Mouse (Mus musculus) neural tube, embryonic 10.5 days (tissue): ENCODE results near the gene Tnfrsf8.
"Not testable (repeated sequence)": the region's sequence is repeated elsewhere in the genome, so short reads cannot be mapped to it uniquely, and the experiment has no call there.

Source experiments
- DNase-seq: peaks from one replicate; pipeline ENCODE4 v3.0.0-alpha.2; 2017; ENCODE audit warnings: low spot score; ENCODE audit errors: extremely low spot score

Gene Tnfrsf8

DNA sequence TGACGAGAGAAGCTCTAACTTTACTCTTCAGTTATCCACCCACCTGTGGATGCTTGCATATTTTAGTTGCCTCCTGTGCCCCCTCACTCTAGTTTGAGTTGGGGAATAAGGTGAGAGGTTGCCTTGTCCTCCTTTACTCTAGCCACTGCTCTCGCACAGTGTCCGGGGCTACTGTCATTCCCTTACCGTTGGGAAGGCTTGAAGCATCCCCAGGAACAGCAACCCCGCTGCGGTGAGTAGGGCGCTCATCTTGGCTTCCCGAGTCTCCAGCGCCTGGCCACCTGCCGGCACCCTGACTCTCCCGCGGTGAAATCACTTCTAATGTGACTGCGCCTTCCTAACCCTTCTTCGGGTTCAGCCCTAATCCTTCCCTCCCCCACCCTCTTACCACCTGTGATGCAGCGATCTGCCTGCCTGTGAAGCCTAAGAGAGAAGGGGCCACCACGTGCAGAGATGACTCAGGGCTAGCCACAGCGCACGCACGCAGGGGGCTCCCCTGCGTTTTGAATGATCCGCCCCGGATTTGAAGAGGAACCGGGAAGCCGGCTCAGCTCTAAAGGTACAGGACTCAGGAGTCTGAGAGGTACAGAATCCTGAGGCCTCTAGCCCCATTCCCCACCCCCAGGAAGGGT is at the start of gene Tnfrsf8:
TSS of gene Tnfrsf8 (minus strand) at position 329 of the 632 bp plus-strand sequence.
- DNase-seq, result no peak

DNA sequence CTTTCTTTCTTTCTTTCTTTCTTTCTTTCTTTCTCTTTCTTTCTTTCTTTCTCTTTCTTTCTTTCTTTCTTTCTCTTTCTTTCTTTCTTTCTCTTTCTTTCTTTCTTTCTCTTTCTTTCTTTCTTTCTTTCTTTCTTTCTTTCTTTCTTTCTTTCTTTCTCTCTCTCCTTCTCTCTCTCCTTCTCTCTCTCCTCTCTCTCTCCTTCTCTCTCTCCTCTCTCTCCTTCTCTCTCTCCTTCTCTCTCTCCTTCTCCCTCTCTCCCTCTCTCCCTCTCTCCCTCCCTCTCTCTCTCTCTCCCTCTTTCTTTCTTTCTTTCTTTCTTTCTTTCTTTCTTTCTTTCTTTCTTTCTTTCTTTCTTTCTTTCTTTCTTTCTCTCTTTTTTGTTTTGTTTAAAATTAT is 46.7 kb upstream of the Tnfrsf8 start:
- DNase-seq, result not testable (repeated sequence)

DNA sequence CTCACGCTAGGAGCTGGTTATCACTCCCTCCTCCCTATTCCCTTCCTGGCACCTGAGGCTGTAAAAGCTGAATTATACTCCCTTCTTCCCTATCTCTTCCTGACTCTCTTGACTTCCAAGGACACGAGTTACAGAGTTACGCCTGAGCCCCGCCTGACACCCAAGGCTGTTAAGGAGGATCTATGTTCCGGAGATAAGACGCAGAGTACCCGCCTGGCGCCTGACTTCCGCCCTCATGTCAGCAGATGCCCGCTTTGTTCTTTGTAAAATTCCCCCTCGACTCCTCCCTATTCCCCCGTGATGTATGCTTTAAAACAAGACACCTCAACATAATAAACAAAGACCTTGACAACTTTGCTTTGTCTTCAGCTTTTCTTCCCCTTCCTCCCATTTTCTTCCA is 46.1 kb upstream of the Tnfrsf8 start:
- peak; percentile 34 for DNase-seq

DNA sequence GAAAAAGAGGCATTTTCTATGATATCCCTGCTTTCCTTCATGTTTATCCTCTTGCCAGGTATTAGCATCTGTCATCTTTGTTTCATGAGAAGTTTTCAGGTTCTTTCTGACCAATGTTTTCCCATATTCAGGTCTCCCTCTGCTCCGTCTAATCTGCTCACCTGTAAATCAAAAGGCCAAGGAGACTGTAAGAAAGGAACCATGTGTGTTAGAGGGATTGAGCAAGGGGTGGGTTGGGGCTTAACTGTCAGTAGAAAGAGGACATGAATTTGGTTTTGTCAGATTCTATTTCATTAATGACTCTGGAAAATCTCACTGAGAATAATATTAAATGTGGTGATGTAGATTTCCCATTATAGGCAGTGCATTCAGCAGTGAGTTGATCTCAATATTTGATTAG is 45.6 kb upstream of the Tnfrsf8 start:
- DNase-seq, result no peak

DNA sequence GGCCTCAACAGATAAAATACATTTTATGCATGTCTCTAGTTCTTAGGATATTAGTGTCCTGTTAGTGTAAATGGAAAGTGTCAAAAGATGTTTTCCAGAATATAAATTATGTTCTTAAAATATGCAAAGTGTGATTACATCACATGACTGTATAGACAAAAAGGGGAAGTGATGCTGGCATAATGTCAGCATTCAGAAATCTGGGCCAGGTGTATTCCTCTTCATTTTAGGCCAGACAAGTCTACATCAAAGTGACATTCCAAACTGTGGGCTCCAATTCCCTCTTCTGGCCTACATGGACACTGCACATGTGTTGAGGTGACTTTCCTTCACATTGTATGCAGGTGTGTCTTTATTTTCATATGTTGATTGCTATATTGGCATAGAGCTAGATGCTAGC is 41.3 kb upstream of the Tnfrsf8 start:
- DNase-seq, result no peak

DNA sequence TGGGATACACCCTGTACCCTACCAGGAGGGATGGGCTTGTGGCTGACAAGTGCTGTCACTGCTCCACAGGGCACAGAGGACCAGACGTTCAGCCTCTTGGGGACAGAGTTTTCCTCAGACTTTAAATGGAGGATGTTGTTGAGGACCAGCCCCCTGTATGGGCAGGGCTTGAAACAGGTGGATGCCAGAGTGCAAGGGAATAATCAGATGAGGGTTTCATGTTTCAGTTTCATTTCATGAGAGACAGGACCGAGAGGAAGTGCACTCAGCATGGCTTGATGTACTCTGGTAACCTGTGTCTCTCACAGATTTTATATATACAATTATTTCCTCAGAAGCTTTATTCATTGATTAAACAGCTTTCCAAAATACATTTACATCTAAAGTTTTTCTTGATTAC is 38.9 kb upstream of the Tnfrsf8 start:
- DNase-seq, result no peak

DNA sequence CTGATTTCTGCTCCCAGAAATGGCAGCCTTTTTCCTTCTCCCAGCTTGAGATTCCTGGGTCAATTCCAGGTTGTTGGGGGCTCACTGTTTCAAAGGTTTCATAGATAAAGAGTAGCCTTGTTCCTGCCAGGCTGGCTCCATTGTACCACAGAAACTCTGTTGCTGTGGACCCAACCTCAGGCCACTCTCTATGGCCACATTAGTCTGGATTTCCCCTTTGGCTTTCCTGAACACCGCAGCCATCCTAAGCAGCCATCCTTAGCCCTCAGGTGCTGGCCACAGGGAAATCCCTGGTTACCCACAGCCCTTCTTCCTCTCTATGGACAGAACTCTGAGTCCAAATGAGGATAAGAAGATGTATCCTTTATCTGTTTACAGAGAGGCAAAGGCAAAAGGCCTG is 30.0 kb upstream of the Tnfrsf8 start:
- no peak for DNase-seq

DNA sequence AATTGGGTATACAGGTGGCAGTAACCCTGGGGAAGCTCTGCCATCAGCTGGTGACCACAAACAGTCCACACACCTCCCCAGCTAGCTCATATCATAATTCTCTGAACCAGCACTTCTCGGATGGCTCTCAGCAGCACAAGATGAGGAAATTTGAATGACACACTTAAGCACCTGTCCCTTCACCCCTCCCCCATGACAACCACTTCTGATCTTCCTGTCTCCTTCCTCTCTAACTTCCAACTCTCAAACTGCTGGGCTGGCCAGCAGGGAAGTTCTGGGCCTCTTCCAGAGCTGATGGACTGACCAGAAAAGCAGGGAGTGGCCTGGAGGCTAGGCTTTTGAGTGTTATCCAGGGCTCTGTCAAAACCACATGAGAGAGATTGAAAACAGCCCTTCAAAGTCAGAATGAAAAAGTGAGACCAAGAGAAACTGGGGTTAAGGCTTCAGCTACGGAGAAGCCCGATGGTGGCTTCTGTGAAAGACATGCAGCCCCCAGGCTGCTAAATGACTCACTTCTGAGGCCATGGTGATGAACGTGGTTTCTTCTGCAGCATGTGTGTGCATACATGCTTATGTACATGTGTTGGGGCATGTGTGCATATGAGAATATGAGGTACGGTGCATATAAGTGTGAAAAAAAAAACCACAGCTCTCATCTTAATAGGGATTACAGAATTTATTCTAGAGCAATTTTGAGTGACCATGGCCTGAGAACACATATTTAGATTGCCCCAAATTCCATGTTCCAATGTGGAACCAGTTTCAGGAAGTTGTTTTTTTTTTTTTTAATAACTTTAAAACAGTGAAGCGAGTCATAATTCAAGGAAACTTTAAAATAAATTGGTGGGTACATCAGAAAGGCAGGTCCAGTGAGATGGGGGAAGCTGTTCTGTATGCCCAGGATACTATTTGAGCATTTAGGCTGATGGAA is 27.2 kb upstream of the Tnfrsf8 start:
- DNase-seq, result no peak

DNA sequence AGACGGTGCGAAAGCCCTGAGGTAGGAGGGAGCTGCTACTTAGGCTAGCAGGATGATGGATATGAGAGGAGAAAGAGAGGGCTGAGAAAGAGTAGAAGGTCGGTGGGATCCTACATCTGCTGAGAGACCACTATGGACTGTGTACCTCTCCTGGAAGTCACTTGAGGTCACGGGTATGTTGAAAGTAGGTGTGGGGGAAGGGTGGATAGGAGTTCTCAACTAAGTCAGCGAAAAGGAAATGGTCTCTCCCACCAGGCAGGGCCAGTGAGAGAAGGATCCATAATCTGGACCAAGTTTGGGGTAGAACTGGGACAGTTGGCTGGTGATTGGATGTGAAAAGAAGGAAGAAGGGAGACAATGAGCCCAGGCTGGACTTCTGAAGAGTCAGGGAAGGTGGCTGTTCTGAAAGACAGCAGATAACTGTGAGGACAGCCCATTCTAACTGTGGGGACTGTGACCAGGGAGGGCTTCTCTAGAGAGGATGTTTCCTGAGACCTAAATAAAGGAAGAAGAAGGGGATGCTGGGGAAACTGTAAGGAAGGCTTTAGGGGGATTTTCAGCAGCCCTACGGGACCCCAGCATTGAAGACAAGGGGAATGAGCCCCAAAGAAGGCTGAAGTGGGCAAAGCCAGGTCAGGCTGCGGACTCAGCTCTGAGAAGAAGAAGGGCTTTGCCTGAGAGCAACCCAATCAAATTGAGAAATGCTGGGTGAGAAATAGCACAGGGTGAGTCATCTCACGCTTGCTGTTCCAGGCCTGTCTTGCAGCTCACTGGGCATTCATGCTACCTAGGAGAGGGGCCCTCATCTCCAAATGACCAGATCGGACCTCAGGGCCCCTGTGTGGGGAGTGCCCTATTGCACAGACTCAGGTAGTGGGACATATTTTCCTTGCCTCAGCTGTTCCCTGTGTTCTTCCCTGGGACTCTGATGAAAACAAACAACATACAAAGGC is 23.2 kb upstream of the Tnfrsf8 start:
- no peak for DNase-seq

DNA sequence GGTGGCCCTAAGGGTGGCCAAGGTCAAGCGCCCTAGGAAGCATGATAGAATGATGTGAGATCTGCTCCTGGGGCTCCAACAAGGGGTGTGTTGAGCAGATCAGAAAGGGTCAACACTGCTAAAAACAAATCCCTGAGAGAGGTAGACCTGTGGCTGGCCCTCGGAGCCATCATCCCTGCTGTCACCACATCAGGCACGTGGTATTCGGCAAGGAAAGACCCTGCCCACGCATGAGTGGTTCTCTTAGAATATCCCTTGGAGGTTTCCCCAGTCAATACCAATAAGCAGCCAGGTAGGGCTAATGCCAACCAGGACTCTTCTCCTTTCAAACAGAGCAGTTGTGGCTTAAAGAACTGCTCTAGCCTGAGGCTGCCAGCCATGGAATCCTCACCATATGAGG is 21.6 kb upstream of the Tnfrsf8 start:
- DNase-seq, result no peak

DNA sequence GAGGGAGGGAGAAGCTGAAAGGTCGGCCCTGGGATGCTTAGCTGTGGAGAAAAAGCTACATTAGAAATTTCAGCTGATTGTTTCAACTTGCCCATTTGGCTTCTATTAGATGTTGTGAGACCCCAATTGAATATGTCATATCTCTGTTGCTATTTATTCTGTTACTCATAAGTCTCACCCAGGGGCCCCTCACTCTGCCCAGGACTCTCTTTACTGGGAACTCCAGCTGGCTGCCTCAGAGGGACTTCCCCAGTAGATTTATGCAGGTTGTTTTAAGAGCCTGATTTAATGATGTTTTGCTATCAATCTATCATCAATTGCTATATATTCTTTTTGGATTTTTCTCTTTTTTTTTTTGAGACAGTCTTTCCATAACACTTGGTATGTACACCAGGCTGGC is 21.1 kb upstream of the Tnfrsf8 start:
- no peak for DNase-seq

DNA sequence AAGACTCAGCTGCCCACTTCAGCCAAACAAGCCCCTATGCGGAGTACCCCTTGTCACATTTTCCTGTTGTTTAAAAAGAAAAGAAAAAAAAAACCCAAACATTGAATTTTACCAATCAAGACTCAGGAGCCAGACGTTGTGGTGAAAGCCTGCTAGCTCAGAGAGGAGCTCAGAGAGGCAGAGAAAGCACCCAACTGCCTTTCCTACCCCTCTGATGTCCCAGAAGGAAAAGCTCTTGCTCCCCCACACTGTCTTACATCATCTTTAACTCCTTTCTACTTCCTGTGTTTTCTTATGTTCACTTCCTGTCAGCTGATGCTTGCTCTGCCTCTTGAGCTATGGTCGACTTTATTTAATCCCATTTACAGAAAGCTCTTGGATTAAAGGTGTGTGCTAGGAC is 8.7 kb upstream of the Tnfrsf8 start:
- DNase-seq, result no peak

DNA sequence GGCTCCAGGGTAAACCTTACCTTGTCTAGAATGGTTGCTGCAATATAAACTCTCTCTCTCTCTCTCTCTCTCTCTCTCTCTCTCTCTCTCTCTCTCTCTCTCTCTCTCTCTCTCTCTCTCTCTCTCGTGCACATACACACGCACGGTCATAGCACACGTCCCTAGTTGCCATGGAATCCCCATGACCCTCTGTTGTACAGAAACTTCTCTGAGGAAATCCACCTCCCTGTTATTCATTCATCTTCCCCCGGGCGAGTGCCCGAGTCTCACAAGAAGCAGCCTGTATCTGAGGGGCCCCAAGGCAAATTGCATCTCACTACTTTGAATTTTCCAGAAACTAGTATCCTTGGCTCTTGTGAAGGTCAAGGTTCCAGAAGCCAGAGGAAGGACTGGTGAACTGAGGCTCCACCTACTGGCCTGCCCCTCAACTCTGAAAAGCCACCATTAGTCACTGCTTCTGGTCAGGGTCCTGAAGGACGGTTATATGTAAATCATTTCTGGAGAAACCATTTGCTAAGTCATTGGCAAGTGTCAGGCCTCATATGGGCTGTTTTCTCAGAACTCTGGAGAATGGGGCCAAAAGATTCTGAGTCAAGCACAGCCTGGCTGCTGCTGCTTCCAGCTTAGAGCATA is 8.1 kb upstream of the Tnfrsf8 start:
- no peak for DNase-seq

DNA sequence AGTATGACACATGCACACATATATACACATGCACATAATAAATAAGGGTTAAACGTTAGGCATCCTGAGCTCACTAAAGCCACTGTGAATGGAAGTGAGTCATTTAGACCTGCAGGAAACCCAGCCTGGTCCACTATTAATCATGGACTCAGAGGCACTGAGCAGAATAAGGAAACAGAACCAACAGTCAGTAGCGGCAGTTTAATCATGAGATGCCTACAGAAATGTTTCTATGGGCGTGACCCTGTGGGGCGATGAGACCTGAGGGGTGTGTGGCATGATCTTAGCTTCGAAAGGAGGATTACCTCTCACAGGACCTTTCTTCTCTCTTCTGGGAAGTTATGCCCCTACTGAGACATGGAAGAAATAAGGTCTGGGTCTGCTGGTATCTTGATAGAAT is 7.2 kb upstream of the Tnfrsf8 start:
- no peak for DNase-seq

DNA sequence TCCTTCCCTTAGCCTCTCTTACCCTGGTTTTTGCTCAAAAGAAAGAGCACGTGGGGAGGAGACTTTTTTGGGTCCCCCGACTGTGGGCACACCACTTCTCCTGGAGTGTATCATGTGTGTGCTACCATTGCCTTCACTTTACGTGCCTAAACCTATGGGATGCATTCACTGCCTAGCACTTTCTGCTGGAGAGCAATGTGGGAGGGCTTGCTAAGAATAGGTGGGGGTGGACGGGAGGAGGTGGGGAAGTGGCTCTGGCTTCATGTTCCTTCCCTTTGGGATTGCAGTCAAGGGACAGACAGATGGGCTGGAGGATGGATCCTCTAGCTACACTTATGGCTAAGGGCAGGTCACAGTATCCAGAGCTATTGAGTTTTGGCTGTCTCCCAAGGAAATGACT is 5.7 kb upstream of the Tnfrsf8 start:
- DNase-seq, result no peak

DNA sequence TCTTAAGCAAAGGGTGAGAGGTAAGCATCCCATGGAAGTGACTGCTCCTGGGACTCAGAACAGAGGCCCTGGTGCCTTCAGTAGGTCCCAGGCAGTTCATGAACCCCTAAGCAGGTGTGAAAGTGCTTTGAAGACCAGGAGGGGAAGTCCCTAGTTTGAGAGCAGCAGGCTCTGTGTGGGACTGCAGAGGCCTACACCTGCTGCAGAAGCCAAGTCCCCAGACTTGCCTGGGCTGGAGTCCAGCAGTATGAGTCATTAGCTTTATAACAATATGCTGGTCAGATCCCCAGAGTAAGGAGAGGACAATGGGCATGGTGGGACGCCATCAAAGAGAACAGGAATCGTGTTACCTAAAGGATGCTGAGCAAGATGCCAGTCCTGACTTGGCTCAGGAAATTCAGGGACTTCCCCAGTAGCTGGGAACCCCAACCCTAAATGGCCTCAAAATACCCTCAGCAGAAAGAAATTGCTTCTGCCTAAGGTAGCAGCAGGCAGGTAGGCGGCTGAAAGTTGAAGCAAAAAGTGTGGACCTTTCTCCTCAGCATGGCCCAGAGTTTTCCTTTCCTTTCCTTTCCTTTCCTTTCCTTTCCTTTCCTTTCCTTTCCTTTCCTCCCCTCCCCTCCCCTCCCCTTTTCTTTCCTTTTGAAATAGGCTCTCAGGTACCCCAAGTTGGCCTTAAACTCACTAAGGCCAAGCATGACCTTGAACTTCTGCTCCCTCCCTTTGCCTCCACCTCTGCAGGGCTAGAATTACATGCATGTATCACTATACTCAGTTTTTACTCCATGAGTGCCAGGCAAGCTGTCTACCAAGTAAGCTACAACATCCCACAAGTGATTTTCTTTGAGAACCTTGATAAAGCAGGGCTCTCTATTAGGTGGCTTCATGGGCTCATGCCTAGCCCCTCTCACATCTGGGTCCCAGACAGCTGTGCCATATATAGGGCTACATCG is 4.6 kb upstream of the Tnfrsf8 start:
- no peak for DNase-seq

DNA sequence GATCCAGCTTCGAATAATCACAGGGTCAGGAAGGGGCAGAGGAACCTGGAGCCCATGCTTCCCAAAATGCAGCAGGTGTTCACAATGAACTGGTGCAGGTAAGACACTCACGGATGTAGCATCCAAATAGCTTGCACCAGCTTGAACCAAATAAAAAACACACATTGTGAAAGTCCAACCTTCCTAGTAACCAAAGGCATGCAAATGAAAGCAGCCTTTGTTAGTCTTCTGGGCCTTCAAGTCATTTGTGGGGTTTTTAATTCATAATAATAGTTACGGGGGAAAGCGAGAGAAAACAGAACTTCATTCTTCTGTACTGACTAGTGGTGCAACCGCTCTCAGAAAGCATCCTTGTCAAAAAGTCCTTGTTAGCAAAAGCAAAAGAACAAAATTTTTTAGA is 1.7 kb upstream of the Tnfrsf8 start:
- DNase-seq, result no peak

DNA sequence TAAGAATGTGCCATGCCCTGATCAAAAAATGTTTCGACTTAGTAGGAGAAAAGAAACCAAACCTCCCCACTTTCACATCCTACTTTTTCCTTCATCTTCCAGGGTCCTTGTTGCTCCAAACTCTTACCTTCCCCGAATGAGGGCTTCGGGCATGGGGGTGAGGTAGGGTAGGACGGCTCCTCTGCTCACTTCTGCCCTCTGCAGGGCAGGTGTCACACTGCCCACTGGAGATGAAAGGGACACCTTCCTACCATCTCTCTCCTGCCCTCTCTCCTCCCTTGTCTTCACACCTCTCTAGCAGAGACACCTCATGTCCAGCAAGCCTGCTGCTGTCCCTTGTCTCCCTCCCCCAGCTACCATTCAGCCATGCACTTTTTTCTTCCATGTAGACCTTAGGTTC is 998 bp downstream of the Tnfrsf8 start:
- no peak for DNase-seq

DNA sequence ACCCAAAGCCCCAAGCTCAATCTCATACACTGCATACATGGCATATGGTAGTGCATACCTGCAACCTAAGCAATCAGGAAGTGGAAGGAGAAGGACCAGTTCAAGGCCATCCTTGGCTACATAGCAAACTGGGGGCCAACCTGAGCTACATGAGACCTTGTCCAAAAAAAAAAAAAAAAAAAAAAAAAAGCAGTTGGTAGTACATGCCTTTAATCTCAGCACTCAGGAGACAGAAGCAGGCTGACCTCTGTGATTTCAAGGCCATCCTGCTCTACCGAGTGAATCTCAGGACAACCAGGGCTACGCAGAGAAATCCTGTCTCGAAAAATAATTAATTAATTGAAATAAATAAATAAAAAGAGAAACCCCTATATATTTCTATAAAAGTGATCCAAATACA is 1.7 kb downstream of the Tnfrsf8 start:
- DNase-seq, result no peak

DNA sequence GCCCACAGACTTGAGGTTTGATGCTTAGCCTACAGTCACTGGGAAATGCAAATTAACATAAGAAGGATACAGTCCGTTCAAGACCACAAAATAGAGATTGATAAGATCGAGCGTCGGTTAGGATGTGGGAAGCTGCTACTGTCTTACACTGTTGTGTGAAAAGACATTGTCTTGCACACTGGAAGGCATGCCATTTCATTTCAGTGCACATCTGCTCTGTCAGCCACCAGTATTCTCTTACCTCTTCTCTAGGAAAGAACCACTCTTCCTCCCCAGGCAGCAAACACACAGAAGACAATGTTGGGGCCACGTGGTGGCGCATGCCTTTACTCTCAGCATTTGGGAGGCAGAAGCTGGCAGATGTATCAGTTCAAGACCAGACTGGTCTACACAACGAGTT is 2.4 kb downstream of the Tnfrsf8 start:
- DNase-seq, result no peak
